Mouse (Mus musculus): ENCODE measurements around the gene Eya2.
"Not testable (repeated sequence)": the region's sequence is repeated elsewhere in the genome, so short reads cannot be mapped to it uniquely, and the experiment has no call there.

Gene Eya2

DNA sequence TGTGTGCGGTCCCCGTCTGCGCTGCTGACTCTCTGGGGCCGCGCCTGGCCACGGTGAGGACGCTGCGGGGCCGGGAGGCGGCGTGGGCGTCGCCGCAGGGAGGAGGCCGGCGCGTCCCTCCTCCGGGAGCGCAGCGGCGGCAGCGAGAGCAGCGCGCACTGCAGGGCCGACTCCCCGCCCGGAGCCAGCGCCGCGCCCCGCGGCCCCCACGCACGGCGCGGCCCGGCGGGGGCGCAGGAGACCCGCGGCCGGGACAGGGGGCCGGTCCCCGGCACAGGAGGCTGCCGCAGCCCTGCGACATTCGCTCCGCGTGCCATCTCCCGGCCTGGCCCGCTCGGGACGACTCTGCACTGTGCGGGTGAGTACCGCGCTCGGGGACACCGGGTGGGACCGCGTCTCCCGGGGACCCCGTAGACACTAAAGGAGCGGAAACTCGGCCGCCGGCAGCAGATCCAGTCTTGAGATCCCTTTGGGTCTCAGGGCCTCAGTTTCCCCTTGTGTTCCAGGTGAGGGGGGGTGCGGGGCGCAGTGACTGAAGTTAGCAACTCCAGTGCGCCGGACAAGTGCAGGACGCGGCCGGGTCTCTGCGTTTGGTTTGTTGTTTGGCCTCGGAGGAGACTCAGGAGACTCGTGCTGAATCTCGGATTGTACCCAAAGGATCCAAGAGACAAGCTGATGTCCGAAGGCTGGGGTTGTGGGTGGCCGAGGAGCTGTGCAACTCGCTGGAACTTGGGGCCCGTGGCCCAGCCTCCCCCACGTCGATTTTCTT lies at the start of gene Eya2:
TSS of gene Eya2 (plus strand) at position 126 of the 769 bp plus-strand sequence.
- DNase-seq (ENCODE audit: low spot score in 2 of 2), result no peak

DNA sequence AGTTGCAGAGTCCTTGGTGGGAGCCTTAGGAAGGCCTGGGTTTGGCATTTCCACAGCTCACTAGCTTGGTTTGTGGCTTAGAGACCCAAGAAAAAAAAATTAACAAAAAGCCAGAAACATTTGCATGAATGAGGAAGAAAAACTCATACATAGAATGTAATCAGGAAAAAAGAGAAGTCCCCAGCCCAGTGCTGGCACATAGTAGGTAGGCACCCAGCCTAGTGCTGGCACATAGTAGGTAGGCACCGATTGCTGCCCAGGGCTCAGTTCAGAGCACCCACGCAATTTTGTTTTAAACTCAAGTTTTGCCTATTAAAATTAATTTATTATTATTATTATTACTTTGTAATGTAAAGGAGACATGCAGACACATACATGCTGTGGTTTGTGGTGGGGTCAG lies 49.1 kb upstream of the Eya2 start:
- no peak for DNase-seq (ENCODE audit: low spot score in 2 of 2)

DNA sequence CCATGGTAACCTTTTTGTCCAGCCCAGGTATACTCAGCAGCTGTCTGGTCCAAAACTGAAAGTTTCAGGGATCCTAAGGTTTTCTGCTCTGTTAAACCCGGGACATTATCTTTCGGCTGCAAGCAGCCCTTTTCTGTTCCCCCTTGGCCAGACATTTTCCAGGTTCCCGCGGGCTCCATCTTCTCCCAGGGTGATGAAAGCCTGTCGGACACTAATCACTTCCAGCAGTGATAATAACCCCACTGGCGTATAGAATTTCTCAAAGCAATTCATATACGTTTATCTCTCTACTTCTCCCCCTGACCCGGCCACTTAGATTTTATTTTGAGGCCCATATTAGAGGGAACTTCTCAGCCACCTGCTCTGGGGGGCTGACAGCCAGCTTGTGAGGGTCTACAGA lies 48.5 kb upstream of the Eya2 start:
- DNase-seq (ENCODE audit: low spot score in 2 of 2), result no peak

DNA sequence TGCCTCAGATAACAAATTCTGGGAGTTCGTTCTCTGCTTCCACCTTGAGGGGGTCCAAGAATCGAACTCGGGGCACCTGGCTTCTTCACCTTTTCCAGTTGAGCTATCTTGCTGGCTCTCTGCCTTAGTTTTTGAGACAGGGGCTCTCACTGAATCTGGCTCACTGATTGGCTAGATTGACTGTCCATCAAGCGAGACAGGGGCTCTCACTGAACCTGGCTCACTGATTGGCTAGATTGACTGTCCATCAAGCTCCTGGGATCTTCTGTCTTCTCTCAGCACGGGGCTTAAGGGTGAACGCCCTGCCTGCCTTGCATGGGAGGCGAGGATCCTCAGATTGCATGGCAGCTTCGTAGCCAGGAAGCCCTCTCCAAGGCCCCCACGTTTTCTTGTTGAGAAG lies 47.4 kb upstream of the Eya2 start:
- peak; percentile 77 to 80 for DNase-seq (ENCODE audit: low spot score in 2 of 2)

DNA sequence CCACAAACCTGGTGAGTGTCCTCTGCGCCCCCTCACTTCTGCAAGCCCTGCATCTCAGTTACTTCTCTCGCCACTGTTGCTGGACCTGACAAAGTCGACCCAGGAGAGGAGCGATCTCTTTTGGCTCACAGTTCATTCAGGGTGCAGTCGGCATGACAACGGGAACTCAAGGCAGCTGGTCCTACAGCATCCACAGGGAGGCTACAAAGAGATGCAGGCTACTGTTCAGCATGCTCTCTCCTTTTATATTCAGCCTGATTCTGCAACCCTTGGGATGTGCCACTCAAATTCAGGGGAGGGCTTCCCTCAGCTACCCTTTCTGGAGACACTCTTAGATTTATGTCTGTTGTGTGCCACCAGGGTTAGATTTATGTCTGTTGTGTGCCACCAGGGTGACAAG lies 46.2 kb upstream of the Eya2 start:
- DNase-seq (ENCODE audit: low spot score in 2 of 2), result peak; percentile 35 to 46

DNA sequence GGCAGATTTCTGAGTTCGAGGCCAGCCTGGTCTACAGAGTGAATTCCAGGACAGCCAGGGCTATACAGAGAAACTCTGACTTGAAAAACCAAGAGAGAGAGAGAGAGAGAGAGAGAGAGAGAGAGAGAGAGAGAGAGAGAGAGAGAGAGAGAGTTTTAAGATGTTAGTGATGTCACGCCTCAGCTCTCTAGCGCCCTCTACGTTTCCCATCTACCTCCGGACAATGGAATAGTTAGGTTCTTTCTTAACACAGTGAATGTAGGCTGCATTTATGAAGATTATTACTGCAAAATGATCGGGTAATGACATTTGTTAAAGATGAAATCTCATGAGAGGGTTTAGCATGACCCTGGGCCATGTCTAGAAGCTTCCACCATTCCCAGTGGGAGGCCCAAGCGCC lies 44.4 kb upstream of the Eya2 start:
- DNase-seq (ENCODE audit: low spot score in 2 of 2), result not testable (repeated sequence)

DNA sequence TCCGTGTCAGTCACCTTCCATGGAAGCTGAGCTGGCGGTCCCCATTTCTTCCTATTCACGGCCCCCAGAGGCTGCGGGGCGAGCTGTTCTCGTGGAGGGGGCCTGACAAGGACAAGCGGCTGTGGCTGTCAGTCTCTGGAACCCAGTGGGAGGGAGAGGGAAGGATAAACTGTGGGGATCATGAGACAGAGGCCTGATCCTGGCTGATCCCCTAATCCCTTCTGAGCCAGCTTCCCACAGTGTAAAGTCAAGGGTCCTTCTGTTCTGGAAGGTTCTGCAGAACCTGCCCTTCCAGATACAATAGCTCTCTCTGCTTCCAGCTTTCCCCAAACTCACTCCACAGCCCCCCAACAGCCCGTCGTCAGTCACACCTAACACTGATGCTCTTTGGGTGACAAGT lies 40.8 kb upstream of the Eya2 start:
- DNase-seq (ENCODE audit: low spot score in 2 of 2), result no peak

DNA sequence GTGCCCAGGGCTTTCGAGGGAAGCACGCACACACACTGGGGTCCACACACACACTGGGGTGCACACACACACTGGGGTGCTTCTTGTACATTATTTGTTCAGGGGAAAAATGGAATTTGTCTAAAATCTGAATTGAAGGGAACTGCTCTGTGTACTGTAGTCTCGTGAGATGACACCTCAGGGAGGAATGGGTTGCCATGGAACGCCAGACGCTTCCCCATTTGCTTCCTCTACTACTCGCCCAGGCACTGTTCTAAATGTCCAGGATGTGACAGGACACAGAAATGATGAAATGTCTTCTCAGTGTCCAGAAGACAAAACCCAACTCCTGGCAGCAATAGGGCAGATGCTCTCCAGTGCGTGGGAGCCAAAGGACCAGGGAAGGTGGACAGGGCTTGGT lies 37.6 kb upstream of the Eya2 start:
- peak; percentile 56 to 66 for DNase-seq (ENCODE audit: low spot score in 2 of 2)

DNA sequence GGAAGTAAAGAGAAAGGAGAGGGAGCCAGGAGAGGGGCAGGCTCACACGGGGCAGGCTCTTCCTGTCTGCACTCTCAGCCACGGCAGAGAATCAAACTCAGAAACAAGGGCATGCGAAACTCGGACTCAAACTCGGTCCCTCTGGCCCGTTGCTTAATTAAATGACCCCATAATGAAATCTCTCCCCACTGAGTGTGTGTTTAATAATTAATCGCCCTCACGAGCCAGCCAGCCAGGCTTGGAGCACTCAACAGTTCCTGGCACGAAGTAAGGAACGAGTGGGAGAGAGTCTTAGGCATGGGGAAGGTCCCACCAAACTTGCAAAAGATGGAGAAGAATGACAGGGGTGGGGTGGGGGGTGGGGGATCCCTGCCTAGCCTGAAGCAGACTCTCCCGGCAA lies 35.9 kb upstream of the Eya2 start:
- no peak for DNase-seq (ENCODE audit: low spot score in 2 of 2)

DNA sequence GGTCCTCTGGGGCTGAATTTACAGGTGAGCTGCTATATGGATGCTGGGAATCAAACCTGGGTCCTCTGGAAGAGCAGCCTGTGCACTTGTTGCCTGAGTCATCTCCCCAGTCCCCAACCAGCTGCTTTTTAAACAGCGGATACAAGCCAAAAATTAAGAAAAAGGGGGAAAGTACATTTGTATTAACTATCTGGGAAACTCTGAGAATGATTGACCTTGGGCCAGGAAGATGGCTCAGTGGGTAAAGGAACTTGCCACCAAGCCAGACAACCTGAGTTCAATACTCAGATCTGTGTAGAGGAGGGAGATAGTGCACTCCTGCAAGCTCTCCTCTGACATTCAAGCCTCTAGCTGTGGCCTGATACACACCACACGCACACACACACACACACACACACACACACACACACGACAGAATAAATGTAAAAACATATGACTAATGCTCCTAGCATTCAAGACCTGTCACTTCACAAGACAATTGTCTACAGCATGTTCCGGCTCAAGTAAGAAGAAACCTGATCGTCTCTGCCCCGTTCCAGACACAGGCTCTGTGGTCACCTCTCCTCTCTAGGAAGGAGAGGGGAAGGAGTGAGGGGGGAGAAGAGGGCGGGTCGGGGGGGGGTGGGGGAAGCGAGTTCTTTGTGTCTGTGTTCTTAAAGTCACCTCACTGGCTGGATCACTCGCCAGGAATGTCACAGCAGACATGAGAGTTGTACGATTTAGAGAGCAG lies 35.2 kb upstream of the Eya2 start:
- DNase-seq (ENCODE audit: low spot score in 2 of 2), result no peak

DNA sequence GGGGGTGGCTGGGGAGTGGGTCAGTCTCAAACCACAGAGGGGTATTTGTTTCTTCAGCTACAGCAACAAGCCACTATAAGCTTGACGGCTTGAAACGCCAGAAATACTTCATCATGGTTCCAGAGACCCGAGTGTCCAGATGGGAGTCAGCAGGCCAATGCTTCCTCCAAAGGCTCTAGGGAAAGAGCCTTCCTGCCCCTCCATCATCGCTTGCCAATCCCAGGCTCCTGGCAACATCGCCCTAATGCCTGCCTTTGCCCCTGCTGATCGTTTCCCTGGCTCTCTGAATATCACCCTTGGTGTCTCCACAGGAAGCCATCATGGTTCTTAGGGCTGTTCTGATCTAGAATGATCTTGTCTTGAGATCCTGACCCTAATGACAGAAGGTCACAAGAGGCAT lies 33.0 kb upstream of the Eya2 start:
- no peak for DNase-seq (ENCODE audit: low spot score in 2 of 2)

DNA sequence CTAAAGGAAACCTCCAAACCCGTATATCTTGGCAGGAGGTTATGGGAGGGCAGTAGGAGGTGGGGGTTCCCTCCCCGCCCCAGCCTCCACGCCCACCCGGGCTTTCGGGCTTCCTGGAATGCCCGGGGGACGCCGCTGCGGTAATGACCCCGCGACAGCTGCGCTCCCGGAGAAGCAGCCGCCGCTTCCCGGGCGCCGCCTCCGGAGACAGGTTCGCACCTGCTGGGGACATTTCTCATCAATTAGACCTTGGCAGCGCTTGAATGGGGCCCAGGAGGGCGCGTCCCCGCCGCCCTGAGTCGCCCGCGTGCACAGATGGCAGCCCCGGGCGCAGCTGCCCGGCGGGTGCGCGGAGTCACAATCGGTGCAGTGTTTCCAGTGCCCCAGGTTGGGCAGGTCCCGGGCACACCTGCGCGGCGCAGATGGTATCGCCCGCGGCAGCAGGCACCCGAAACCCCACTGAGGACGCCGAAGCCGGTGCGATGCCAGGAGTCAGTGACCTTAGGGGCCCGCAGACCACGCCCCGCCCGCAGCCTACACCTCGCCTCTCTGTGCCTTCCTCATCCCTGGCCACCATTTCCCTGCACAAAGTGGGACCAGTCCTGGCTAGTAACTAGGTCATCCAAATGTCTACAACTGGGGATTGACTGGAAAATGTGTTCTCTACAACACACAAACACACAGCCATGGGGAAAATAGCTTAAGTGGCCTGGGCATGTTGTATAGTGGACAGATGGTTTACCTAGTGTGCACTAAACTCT lies 31.4 kb upstream of the Eya2 start:
- peak; percentile 37 to 45 for DNase-seq (ENCODE audit: low spot score in 2 of 2)

DNA sequence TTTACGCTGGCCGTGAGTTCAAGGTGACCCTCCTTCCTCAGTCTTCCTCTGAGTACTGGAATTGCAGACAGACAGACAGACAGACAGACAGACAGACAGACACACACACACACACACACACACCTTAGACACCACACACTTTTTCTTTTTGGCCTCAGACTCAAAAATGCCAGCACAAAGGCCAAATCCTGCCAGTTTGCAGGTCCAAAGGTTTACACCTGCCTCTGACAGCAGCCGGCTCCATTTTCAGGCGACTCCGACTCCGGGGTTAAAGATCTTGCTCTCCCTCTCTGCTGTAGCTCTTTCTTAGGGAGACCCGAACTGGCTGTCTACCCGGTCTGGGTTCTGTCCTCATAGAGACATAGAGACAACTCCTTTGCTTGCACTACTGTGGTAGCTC lies 30.7 kb upstream of the Eya2 start:
- no peak for DNase-seq (ENCODE audit: low spot score in 2 of 2)

DNA sequence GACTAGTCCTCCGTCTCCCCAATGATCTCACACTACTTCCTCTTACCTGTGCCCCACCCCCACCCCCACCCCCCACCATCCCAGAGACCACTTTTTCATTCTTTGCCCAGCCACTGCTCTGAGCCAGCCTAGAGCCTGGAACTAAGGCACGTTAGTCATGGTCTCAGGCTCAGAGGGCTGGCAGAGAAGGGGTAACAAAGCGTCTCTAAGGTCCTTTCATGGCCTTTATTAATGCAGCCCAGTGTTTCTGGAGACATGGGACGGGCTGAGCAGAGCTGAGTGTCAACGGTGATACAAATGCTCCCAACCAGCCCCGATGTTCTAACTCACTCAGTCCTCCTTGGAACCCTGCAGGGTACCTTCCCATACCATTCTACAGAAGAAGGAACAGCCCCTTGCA lies 30.2 kb upstream of the Eya2 start:
- no peak for DNase-seq (ENCODE audit: low spot score in 2 of 2)

DNA sequence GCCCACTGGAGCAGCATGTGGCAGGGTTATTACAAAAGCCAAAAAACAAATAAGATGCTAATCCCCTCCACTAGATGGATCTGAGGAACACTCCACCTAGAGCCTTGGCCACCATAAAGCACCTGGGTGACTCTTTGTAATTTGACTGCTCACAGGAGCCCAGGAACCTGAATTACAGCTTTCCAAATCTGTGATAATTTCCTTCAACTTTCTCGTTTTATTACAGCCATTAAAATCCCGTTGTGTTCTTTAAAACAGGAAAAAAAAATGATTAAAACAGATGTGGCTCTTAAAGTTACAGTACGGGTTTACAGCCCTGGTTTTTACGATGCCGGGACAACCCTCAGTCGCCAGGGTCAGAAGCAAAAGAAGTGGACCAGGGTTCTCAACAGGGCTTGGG lies 27.9 kb upstream of the Eya2 start:
- no peak for DNase-seq (ENCODE audit: low spot score in 2 of 2)

DNA sequence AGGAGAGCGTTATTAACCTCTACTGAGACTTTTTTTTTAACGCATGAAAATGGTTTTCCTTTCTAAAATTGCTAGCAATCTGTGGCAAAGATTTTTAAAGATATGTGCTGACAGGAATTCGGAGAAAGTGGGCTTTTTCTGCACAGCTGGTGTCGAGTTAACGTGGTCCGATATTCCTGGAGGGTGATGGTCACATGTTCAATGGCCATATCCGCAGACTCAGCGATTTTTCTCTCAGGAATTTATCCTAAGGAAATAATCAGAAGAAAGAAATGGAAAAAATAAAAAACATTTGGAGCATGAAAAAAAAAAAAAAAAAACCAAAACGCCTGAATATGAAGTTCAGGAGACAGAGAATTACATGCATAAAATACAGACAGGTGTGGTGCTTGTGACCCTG lies 27.0 kb upstream of the Eya2 start:
- no peak for DNase-seq (ENCODE audit: low spot score in 2 of 2)

DNA sequence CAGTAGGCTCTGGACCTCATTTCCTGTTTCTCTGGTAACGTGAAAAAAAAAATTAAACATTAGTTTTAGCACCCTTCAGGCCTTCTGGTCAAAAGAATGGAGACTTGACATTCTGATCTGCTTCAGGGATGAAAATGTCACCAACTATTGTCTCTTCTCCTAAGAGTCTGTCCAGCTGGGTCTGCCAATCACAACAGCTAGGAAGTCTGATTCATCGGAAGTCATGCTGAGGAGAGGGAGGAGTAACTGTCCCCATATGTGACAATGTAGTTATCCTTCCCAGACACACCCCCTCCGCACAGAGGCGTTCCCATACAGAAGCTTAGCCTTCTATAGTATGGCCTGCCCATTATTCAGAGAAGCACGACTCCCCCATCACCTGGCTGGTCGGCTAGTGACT lies 25.9 kb upstream of the Eya2 start:
- DNase-seq (ENCODE audit: low spot score in 2 of 2), result no peak

DNA sequence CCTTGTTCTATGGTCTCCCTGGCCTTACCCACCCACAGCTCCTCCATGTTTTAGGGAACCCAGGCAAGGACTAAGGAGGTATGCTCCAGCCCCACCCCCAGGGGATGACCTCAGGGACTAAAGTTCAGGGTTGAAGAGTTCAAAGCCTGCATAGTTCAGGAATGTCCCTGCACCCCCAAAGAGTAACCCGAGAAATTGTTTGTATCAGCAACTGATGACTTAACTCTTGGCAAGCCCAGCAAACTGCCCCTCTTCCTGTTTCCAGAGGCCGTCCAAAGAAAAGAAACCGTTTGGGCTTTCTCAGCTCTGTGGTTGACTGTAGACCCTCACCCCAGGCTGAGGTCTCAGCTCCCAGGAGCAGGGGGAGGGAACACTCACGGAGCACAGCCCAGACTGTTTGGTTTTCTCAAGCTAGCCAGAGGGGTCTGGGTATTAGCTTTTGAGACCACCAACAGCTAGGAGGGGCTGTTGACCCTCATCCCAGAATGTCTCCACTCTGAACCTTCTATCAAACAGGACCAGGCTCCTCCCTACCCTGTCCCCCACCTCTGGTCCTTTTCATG lies 23.5 kb upstream of the Eya2 start:
- no peak for DNase-seq (ENCODE audit: low spot score in 2 of 2)

DNA sequence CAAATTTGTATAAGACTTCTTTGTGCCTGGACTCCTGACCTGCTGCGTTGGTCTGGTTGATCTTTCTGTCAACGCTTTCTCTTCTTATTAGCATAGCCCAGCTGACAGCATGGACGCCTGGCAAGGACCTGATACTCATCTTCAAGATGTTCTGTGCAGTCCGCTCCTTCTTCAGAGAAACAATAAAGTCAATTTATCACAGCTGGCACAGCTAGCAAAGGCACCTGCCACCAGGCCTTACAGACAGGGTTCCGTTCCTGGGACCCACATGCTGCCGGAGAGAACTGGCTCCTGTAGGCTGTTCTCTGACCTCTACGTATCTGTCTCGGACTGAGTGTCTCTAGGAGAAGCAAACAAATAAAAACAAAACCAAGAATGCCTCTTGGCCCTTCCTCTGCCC lies 11.8 kb upstream of the Eya2 start:
- no peak for DNase-seq (ENCODE audit: low spot score in 2 of 2)

DNA sequence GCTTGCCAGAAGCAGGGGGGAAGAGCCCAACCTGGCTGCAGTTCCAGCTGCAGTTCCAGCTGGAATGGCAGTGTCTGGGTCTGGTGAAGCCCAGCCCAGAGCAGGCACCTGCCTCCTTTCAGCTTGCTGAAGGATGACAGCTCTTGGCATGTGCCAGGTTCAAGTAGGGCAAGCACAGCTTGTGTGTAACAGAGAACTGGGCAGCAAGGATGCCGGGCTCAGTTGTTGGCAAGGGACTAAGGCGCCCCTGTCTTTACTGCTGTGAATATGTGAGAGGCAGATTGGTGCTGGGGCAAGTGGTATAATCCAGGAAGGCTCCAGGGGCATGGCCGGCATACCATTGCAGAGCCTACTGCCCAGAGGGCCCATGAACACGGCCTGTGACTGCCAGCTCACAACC lies 11.3 kb upstream of the Eya2 start:
- no peak for DNase-seq (ENCODE audit: low spot score in 2 of 2)

DNA sequence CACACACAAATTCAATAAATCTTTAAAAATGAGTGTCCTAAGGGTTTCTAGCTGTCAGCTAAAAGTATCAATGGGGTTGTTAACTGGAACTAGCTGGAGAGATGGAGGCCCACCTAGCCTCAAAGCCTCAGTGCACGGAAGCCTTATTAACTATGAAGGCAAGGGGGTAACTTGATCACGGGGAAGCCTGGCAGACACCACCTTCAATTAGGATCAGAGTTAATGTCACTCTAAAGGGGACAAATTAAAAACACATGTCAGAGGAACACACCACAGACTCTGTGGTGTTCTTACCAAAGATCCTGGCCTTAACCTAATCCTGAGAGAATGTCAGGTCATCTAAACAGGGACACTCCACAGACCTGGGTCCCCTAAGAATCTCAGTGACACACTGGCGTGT lies 10.3 kb upstream of the Eya2 start:
- DNase-seq (ENCODE audit: low spot score in 2 of 2), result no peak

DNA sequence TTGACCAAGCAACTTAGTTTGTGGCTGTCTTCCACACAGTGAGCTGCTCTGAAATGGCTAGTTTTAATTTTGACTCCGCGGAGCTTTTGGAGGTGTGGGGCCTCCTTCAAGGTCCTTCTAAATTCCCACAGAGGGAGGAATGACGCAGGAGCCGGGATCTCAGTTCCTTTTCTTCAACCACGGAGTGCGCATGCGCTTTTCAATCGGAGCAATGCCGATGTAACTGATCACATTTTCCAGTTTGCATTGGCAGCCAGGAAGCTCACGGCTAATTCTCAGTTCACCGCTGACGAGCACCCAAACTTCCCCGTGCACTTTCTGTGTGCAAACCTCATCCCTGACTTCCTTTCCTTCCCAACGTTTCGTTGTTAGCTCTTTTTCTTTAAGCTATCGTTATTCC lies 4.1 kb upstream of the Eya2 start:
- DNase-seq (ENCODE audit: low spot score in 2 of 2), result no peak

DNA sequence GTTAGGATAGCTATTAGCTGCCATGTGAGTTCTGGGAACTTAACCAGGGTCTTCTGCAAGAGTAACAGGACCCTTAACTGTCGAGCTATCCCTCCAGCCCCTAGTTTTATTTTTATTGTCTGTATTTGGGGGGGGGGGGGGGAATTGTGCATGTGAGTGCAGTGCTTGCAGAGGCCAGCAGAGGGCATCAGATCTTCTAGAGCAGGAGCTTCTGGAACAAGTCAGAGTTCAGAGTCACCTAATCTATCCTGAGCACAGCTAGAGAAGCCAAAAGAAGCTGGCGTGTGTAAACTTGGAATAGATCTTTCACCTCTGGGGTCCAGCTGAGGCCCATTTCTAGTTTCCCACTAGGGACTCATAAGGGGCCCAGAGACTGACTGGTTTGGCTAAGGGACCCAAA lies 1.1 kb upstream of the Eya2 start:
- no peak for DNase-seq (ENCODE audit: low spot score in 2 of 2)
